Mouse (Mus musculus) adrenal gland, postnatal 14 days (tissue): ENCODE measurements around the gene Gpx1. TPM values are rescaled to one million over a fixed set of nuclear protein-coding genes. Genes with fewer than 3 reads are reported as not detected.

ENCODE experiments used
- total RNA-seq: library from RNA; stranded (reverse); gene quantifications from 2 replicates; pipeline ENCODE4 v1.2.3, GENCODE M21; 2021

Gpx1 gene
- total RNA-seq, 1 experiment from 2014 or later, result 754 TPM

Other genes with a start within 250 kb of the Gpx1 start
- gene Apeh, start 244.3 kb upstream of the Gpx1 start, total RNA-seq, result 76.2 and 76.5 TPM in 2 replicates
- 2.9 TPM in 2 replicates for gene Bsn, start 148.5 kb upstream of the Gpx1 start, total RNA-seq
- gene Dag1, start 74.9 kb upstream of the Gpx1 start, total RNA-seq, result 156 and 176 TPM in 2 replicates
- gene Nicn1, start 48.5 kb upstream of the Gpx1 start, total RNA-seq, result 16.9 and 21.2 TPM in 2 replicates
- gene Amt, start 42.0 kb upstream of the Gpx1 start, total RNA-seq, result 6.8 and 13.2 TPM in 2 replicates
- gene Rhoa, start 32.8 kb upstream of the Gpx1 start, total RNA-seq, result 359 and 362 TPM in 2 replicates
- 30.4 and 34.1 TPM in 2 replicates for gene Tcta, start 32.7 kb upstream of the Gpx1 start, total RNA-seq
- gene Usp4, start 8.9 kb downstream of the Gpx1 start, total RNA-seq, result 101 and 117 TPM in 2 replicates
- 0.74 and 1.4 TPM in 2 replicates for gene 1700102P08Rik, start 53.9 kb downstream of the Gpx1 start, total RNA-seq
- not detected in 2 replicates for gene Ccdc36, start 89.6 kb downstream of the Gpx1 start, total RNA-seq
- gene BC048562, start 97.6 kb downstream of the Gpx1 start, total RNA-seq, result not detected in 2 replicates
- gene Ccdc71, start 121.6 kb downstream of the Gpx1 start, total RNA-seq, result 35.1 and 36.4 TPM in 2 replicates
- gene Klhdc8b, start 122.7 kb downstream of the Gpx1 start, total RNA-seq, result 29.7 and 30.9 TPM in 2 replicates
- gene Lamb2, start 140.8 kb downstream of the Gpx1 start, total RNA-seq, result 121 and 124 TPM in 2 replicates
- gene Usp19, start 151.7 kb downstream of the Gpx1 start, total RNA-seq, result 163 and 175 TPM in 2 replicates
- gene Qars, start 168.8 kb downstream of the Gpx1 start, total RNA-seq, result 179 and 190 TPM in 2 replicates
- 114 and 125 TPM in 2 replicates for gene Qrich1, start 177.9 kb downstream of the Gpx1 start, total RNA-seq
- 99.2 and 110 TPM in 2 replicates for gene Impdh2, start 221.4 kb downstream of the Gpx1 start, total RNA-seq
- 55.5 and 67.2 TPM in 2 replicates for gene Ndufaf3, start 228.5 kb downstream of the Gpx1 start, total RNA-seq
- 48.8 and 51.5 TPM in 2 replicates for gene Dalrd3, start 231.0 kb downstream of the Gpx1 start, total RNA-seq
- gene Wdr6, start 239.8 kb downstream of the Gpx1 start, total RNA-seq, result 91.0 and 102 TPM in 2 replicates